In the genomic region with DNA sequence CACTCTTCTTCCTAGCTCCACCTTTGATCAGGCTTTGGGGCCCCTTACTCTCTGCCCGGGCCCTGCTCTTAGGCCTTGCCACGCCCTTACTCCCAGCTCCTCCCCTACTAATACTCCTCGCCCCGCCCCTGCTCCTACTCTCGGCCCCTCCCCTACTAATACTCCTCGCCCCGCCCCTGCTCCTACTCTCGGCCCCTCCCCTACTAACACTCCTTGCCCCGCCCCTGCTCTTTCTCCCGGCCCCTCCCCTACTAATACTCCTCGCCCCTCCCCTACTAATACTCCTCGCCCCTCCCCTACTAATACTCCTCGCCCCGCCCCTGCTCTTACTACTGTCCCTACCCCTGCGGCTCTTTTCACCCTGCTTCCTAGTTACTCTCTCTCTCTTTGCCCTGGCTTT, we compare ENCODE assay signal across 1 mouse cellular context.
TF ChIP-seq lines count a peak whose summit lies in the region.

No protein-coding gene starts in this region.

TF ChIP-seq in MEL, 35 proteins besides CTCF, POLR2A, EP300 and RAD21:
- peak; percentile 85; the same call in 1 of the 2 replicates for TF ChIP-seq MAZ (IDR thresholded peaks at IDR 0.05; ENCODE audit: low read depth, low read length)
TF ChIP-seq in MEL: peak in this region for 1; not testable (repeated sequence) for 34.
